Mouse (Mus musculus) testis, adult 2 months (tissue): Measurements from ENCODE around the gene Ptbp1.

Experiments
- CTCF ChIP-seq: fragments of 200-500 bp; IDR thresholded peaks from 2 replicates; pipeline ENCODE4 v1.5.1; 2012; ENCODE audit warnings: low read depth, mild to moderate bottlenecking, inconsistent platforms, low read length, moderate library complexity; ENCODE audit not compliant: control insufficient read depth, insufficient read depth, insufficient replicate concordance
- POLR2A ChIP-seq: fragments of 200-500 bp; IDR thresholded peaks from 2 replicates; pipeline ENCODE4 v1.6.1; 2012; ENCODE audit warnings: low read depth, mild to moderate bottlenecking, inconsistent platforms, low read length, moderate library complexity; ENCODE audit not compliant: control insufficient read depth

GRCm38 (mm10) chr10:79865189-79865601, 11.0 kb downstream of the Ptbp1 start:
- TF ChIP-seq CTCF (no peak), POLR2A (no peak)
